Mouse (Mus musculus) ES-E14 (cell line): ENCODE measurements around the gene Col28a1.

Experiments used
- CHD2 ChIP-seq: IDR thresholded peaks from 2 replicates; pipeline ENCODE4 v1.6.1; 2014; ENCODE audit warnings: mild to moderate bottlenecking, low read depth, low read length, inconsistent platforms
- HCFC1 ChIP-seq: IDR thresholded peaks from 2 replicates; pipeline ENCODE4 v1.6.1; 2012; ENCODE audit warnings: low read length, inconsistent platforms, borderline replicate concordance; ENCODE audit not compliant: insufficient read depth
- MAFK ChIP-seq: IDR thresholded peaks from 2 replicates; pipeline ENCODE4 v1.6.1; 2014; ENCODE audit warnings: mild to moderate bottlenecking, low read depth, low read length, inconsistent platforms; ENCODE audit not compliant: insufficient read depth

GRCm38 (mm10) chr6:8086847-8087246 is 105.6 kb downstream of the Col28a1 start:
- no peak for TF ChIP-seq HCFC1
- no peak for TF ChIP-seq MAFK
- no peak for TF ChIP-seq CHD2
